Mouse (Mus musculus) mouse embryonic stem cell (cell line): ENCODE results near the gene Capzb.

ENCODE experiments used
- in situ Hi-C, 2 experiments: fragments of 300-500 bp; cut with MboI; formaldehyde crosslinking; loops; 1 replicate in 1 of 2; 3 replicates in 1 of 2; pipeline ENCODE4 v1.14.3; 2019 to 2020; ENCODE audit warnings: low sequenced_read_pairs in 2 of 2, low pct_unique_long_range_greater_than_20kb in 1 of 2, mixed read lengths in 1 of 2; ENCODE audit not compliant: unreplicated experiment in 1 of 2

Capzb gene

GRCm38 (mm10) chr4:139311707-139312106, 119.0 kb downstream of the Capzb start:
- in situ Hi-C loops = no loop called here

- in situ Hi-C loops = no loop called here
Measured at GRCm38 (mm10) chr4:139312632-139313031, 119.9 kb downstream of the Capzb start.

GRCm38 (mm10) chr4:139318449-139318848, 125.8 kb downstream of the Capzb start:
- in situ Hi-C loops = no loop called here

DNA sequence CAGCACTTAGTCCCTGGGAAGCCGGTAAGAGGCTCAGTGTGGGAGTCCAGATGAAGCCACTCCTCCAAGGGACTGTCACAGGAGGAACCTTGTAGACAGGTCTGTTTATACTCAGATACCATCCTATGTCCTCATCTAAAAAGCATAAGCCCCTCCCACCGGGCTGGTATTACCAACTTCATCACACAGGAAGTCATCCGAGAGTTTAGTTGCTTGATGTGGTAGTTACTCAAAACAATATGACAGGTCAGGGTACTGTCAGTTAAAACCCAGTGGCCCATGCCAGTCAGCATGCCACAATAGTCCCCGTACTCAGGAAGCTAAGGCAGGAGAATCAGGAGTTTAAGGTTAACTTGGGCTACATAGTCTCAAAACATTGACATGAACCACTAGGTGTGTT, 127.0 kb downstream of the Capzb start:
- in situ Hi-C loops = no loop called here

DNA sequence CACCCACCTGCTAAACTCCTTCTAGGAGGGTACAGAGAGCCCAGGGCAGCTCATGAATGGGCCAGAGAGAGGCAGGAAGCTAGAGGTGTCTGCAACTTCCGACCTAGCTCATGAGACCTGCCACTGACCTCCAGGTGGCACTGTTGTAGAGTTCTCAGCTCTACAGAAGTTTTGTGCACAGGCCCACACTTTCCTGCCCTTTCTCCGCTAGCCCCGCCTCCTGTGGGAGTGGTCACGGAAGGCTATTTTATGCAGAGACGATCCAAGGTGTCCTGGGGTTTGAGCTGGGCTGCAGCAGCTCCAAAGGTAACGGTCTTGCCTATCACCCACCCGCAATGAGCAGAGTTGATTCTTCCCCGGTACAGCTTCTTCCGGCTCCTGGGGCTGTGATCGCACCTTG, 137.9 kb downstream of the Capzb start:
- in situ Hi-C loops = no loop called here

DNA sequence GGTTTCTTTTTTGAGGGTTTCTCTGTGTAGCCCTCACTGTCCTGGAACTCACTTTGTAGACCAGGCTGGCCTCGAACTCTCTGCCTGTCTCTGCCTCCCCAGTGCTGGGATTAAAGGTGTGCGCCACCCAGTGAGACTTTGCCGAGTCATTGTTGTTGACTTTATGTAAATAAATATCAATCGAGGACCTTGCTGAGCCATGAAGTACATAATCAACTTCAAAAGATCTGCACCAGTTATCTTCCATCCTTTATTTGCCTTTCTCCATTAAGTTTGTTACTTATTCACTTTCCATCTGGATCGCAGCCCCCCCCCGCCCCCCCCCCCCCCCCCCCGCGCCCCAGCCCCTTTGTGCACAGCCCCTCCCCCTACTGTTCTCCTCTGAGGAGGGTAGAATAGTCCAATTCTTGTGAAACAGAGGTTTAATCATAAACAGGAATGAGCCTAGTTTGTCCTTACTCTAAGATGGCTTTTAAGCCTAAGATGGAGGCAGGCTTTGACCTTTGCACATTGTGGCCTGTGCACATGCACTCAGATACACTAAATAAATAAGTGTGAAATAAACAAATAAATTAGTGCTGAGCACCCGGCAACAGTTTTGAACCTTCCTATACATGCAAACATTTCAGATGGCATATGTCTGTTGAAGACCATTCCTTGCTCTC, 142.1 kb downstream of the Capzb start:
- in situ Hi-C loops = no loop called here

- in situ Hi-C loops = no loop called here
Measured at GRCm38 (mm10) chr4:139335507-139335906, 142.8 kb downstream of the Capzb start.

DNA sequence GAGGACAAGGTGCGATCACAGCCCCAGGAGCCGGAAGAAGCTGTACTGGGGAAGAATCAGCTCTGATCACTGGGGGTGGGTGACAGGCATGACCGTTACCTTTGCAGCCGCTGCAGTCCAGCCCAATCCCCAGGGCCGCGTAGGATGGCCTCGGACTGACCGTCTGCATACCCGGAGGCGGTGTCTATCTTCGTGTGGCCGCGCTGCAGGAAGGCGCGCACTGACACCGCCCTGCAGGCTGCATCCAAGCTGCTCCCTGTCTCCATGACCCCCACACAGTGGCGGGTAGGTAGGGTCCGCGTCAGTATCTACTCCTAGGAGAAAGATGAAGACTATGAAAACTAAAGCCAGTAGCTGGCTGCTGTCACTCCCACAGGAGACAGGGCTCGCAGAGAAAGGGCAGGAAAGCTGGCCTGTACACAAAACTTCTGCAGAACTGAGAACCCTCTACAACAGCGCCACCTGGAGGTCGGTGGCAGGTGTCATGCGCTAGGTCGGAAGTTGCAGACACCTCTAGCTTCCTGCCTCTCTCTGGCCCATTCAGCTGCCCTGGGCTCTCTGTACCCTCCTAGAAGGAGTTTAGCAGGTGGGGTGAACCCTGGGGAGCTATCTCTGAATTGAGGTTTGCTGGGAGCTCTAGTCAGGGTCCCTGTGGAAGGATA, 144.3 kb downstream of the Capzb start:
- in situ Hi-C loops = no loop called here

DNA sequence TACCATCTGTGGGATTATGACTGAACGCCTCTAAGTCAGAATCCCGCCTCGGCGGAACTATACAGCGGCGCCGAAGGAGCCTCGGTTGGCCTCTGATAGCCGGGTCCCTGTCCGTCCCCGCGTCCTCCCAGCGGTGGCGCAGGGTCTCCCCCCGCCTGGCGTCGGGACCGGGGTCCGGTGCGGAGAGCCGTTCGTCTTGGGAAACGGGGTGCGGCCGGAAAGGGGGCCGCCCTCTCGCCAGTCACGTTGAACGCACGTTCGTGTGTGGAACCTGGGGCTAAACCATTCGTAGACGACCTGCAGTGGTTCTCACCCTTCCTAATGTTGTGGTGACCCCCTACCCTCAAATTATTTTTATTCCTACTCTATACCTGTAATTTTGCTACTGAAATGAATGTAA, 145.4 kb downstream of the Capzb start:
- in situ Hi-C loops = no loop called here

GRCm38 (mm10) chr4:139340835-139341234, 148.1 kb downstream of the Capzb start:
- in situ Hi-C loops = no loop called here
